In genomic region chr4:63228943-63229342, GRCm38 (mm10) we compare ENCODE assay signal across 11 mouse cellular contexts. TPM values are rescaled to one million over a fixed set of nuclear protein-coding genes. Genes with fewer than 3 reads are reported as not detected.
DNase-seq lines count a peak whose midpoint lies in the region; ATAC-seq lines count a peak whose summit lies in the region.
"Had no signal": no experiment of that assay in that cellular context is flagged by ENCODE, and none has a peak within 500 bp of the region (broad histone marks: within the 10 kb centered on the region; RNA-seq: fewer than 3 reads in every experiment).

No protein-coding gene starts in this region.

- peaks cover 57 to 67% of the 10 kb centered on the region in 2 experiments for H3K4me1 ChIP-seq in heart, embryonic 14.5 days (ENCODE audit: control insufficient read depth in 2 of 2, insufficient read depth in 2 of 2, low read length in 2 of 2)
- peaks cover 43% of the 10 kb centered on the region for H3K4me1 ChIP-seq in embryonic facial prominence, embryonic 10.5 days
- peaks cover 32% of the 10 kb centered on the region for H3K4me1 ChIP-seq in hindbrain, embryonic 12.5 days

- H3K36me3 ChIP-seq in heart, embryonic 14.5 days (ENCODE audit: control insufficient read depth, insufficient read depth, low read length): peaks cover 8% of the 10 kb centered on the region; the same call in 1 of the 2 replicates
- H3K36me3 ChIP-seq in embryonic facial prominence, embryonic 10.5 days (replicated peaks): peaks cover 35% of the 10 kb centered on the region
- H3K36me3 ChIP-seq in hindbrain, embryonic 12.5 days: no peaks in the 10 kb centered on the region

- H3K4me2 ChIP-seq in heart, embryonic 14.5 days (ENCODE audit: low read length): no peak overlapping the region
- H3K4me2 ChIP-seq in hindbrain, embryonic 12.5 days (replicated peaks): no peak overlapping the region
- H3K4me2 ChIP-seq: lung, embryonic 15.5 days had no signal

- 0 out of 2 replicates have a peak overlapping the region, but pooled peaks have one; percentile 38 for H3K9ac ChIP-seq in heart, embryonic 14.5 days (ENCODE audit: low read length)
- no peak overlapping the region for H3K9ac ChIP-seq in hindbrain, embryonic 12.5 days
- H3K9ac ChIP-seq: lung, embryonic 15.5 days had no signal

- H3K4me3 ChIP-seq in heart, embryonic 14.5 days (ENCODE audit: control insufficient read depth in 1 of 2, insufficient read depth in 1 of 2, low read depth in 1 of 2, low read length in 2 of 2): no peak overlapping the region
- H3K4me3 ChIP-seq in embryonic facial prominence, embryonic 10.5 days: no peak overlapping the region
- H3K4me3 ChIP-seq in hindbrain, embryonic 12.5 days: no peak overlapping the region
- H3K4me3 ChIP-seq: erythroblast, embryonic 14.5 days; lung, embryonic 15.5 days had no signal

- peak overlapping the region; percentile 11 to 56; a peak in 3 of 4 replicates for H3K27ac ChIP-seq in heart, embryonic 14.5 days (replicated peaks in 1 of 2; ENCODE audit: control insufficient read depth in 1 of 2, insufficient read depth in 1 of 2, low read depth in 2 of 2, low read length in 2 of 2)
- H3K27ac ChIP-seq in embryonic facial prominence, embryonic 10.5 days (replicated peaks): peak overlapping the region; percentile 65
- peak overlapping the region; percentile 44; the same call in 1 of the 2 replicates for H3K27ac ChIP-seq in hindbrain, embryonic 12.5 days
- H3K27ac ChIP-seq: lung, embryonic 15.5 days had no signal

- peak; percentile 11; the same call in 1 of the 2 replicates for ATAC-seq in heart, embryonic 14.5 days (ENCODE audit: insufficient number of reproducible peaks, insufficient read depth, low FRiP score, low read depth)
- peak; percentile 26 for ATAC-seq in hindbrain, embryonic 12.5 days (ENCODE audit: low FRiP score)
- ATAC-seq in erythroblast, adult 5-6 weeks (replicated peaks; ENCODE audit: low FRiP score, poor library complexity, severe bottlenecking): no peak
- ATAC-seq: Patski had no signal

- WGBS in heart, embryonic 14.5 days: 39% methylated on average over 5 of the region's 5 CpGs
- WGBS in embryonic facial prominence, embryonic 10.5 days: 54% methylated on average over 5 of the region's 5 CpGs
- 53% methylated on average over 5 of the region's 5 CpGs for WGBS in hindbrain, embryonic 12.5 days

- H3K27me3 ChIP-seq in heart, embryonic 14.5 days (ENCODE audit: control insufficient read depth, insufficient read depth, low read length): no peaks in the 10 kb centered on the region
- no peaks in the 10 kb centered on the region for H3K27me3 ChIP-seq in embryonic facial prominence, embryonic 10.5 days (replicated peaks; ENCODE audit: low read depth, poor library complexity, severe bottlenecking)
- H3K27me3 ChIP-seq in hindbrain, embryonic 12.5 days: no peaks in the 10 kb centered on the region
- H3K27me3 ChIP-seq: lung, embryonic 15.5 days; Patski had no signal

- H3K9me3 ChIP-seq in heart, embryonic 14.5 days (ENCODE audit: control insufficient read depth, low read length): no peaks in the 10 kb centered on the region
- H3K9me3 ChIP-seq in embryonic facial prominence, embryonic 10.5 days: no peaks in the 10 kb centered on the region
- H3K9me3 ChIP-seq in hindbrain, embryonic 12.5 days (replicated peaks): no peaks in the 10 kb centered on the region
- H3K9me3 ChIP-seq: lung, embryonic 15.5 days had no signal

- intact Hi-C loops in heart, postnatal 25 days (cut with DNase I): no loop called here
- intact Hi-C loops in left cerebral cortex, postnatal 4 days (cut with DNase I): no loop called here

- DNase-seq in heart, postnatal 25 days (ENCODE audit: low spot score): no peak
- peak; percentile 44 for DNase-seq in embryonic facial prominence, embryonic 10.5 days (ENCODE audit: low spot score)
- DNase-seq in left cerebral cortex, postnatal 4 days: peak; percentile 29
- DNase-seq in right cerebral cortex, adult 2 months (ENCODE audit: low spot score in 2 of 2): peak; percentile 68 to 71
- DNase-seq in urinary bladder, postnatal 36 days (ENCODE audit: low spot score in 2 of 2): no peak

RNA-seq across cellular contexts. Expression of gene Col27a1, which starts 15.1 kb away (rescaled TPM):
- 3.0 and 4.2 TPM in 2 replicates for polyA plus RNA-seq in heart, embryonic 14.5 days (2014; fragmentation: Nextera tagmentation; extraction: Ambion mirVana)
- total RNA-seq in heart, postnatal 25 days (2021): 1 to 10 TPM; 1.3 to 1.7 TPM
- 4.3 and 5.3 TPM in 2 replicates for polyA plus RNA-seq in embryonic facial prominence, embryonic 10.5 days (2016; fragmentation: Nextera tagmentation; extraction: Ambion mirVana)
- polyA plus RNA-seq in hindbrain, embryonic 12.5 days (2016; fragmentation: Nextera tagmentation; extraction: Ambion mirVana): 10.5 and 11.5 TPM in 2 replicates
- total RNA-seq in left cerebral cortex, postnatal 4 days (2021): 1 to 10 TPM; 2.5 to 3.1 TPM
- 0.96 TPM in 1 of 2 replicates, not detected in the other for total RNA-seq in erythroblast, adult 5-6 weeks (2015; ENCODE audit: low replicate concordance)
- not detected in 2 replicates for total RNA-seq in erythroblast, adult 5-6 weeks (2017; ENCODE audit: low replicate concordance)

RNA-seq across cellular contexts. Expression of gene Kif12, which starts 57.0 kb away (rescaled TPM):
- polyA plus RNA-seq in heart, embryonic 14.5 days (2014; fragmentation: Nextera tagmentation; extraction: Ambion mirVana): 0.11 and 0.23 TPM in 2 replicates
- total RNA-seq in heart, postnatal 25 days (2021): not detected
- polyA plus RNA-seq in embryonic facial prominence, embryonic 10.5 days (2016; fragmentation: Nextera tagmentation; extraction: Ambion mirVana): not detected in 2 replicates
- polyA plus RNA-seq in hindbrain, embryonic 12.5 days (2016; fragmentation: Nextera tagmentation; extraction: Ambion mirVana): 0.27 TPM in 1 of 2 replicates, not detected in the other
- not detected for total RNA-seq in left cerebral cortex, postnatal 4 days (2021)
- not detected in 2 replicates for total RNA-seq in erythroblast, adult 5-6 weeks (2015; ENCODE audit: low replicate concordance)
- not detected in 2 replicates for total RNA-seq in erythroblast, adult 5-6 weeks (2017; ENCODE audit: low replicate concordance)
- polyA plus RNA-seq: erythroblast, embryonic 14.5 days had no signal

Comparison
In these comparisons a context has a peak if more than half of its experiments do, and no peak if none do; other contexts are left out.
1. DNase-seq: peak in embryonic facial prominence, embryonic 10.5 days (single experiment), left cerebral cortex, postnatal 4 days (single experiment) and right cerebral cortex, adult 2 months (2 of 2); none in heart, postnatal 25 days (single experiment) and urinary bladder, postnatal 36 days (0 of 2).
2. Peak in every context shown above with its lines, with median percentiles within 50 percentile points of each other: H3K27ac ChIP-seq.